32 mouse cellular contexts compared by ENCODE assay signal in the genomic region with DNA sequence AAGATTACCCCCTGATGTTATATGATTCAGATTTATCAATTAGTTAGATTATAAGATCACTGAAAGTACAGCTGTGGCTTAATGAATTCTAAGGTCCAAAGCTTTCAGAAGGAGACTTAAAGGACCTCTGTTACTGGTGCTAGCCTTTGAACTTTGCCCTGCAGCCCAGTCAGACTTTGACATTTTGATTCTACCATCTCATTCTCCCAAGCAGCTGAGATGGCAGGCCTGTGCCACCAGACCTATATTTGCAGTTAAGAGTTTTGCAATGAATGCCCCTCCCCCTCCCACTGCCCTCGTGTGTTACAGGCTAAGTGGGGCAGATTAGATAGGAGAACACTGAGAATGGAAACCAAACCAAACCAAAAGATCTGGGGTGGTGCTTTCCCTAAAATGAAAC. TPM values are rescaled to one million over a fixed set of nuclear protein-coding genes. Genes with fewer than 3 reads are reported as not detected.
A peak's percentile ranks its signal among the peaks of the same experiment; 100 is the strongest.
DNase-seq lines count a peak whose midpoint lies in the region; ATAC-seq and TF ChIP-seq lines count a peak whose summit lies in the region.
"Had no signal": no experiment of that assay in that cellular context is flagged by ENCODE, and none has a peak within 500 bp of the region (broad histone marks: within the 10 kb centered on the region; RNA-seq: fewer than 3 reads in every experiment).

No protein-coding gene starts in this region.

- no peak overlapping the region for H3K27ac ChIP-seq in kidney, embryonic 16.5 days (ENCODE audit: low read length)
- H3K27ac ChIP-seq in liver, adult 2 months (replicated peaks; ENCODE audit: insufficient read depth, low read depth, low read length), result no peak overlapping the region
- no peak overlapping the region for H3K27ac ChIP-seq in liver, embryonic 11.5 days (ENCODE audit: low read depth, low read length)
- H3K27ac ChIP-seq: embryonic facial prominence, embryonic 10.5 days; embryonic facial prominence, embryonic 13.5 days; forebrain, embryonic 12.5 days; forebrain, embryonic 15.5 days; heart, embryonic 15.5 days; hindbrain, embryonic 10.5 days; hindbrain, embryonic 13.5 days had no signal

- H3K9me3 ChIP-seq in kidney, embryonic 16.5 days (ENCODE audit: low read length), result no peaks in the 10 kb centered on the region
- no peaks in the 10 kb centered on the region for H3K9me3 ChIP-seq in liver, embryonic 11.5 days (ENCODE audit: control insufficient read depth, low read length)
- H3K9me3 ChIP-seq: embryonic facial prominence, embryonic 10.5 days; embryonic facial prominence, embryonic 13.5 days; forebrain, embryonic 12.5 days; forebrain, embryonic 15.5 days; G1E; heart, embryonic 12.5 days; heart, embryonic 15.5 days; hindbrain, embryonic 10.5 days; hindbrain, embryonic 13.5 days had no signal

- peaks cover 11% of the 10 kb centered on the region; the same call in 1 of the 2 replicates for H3K27me3 ChIP-seq in kidney, embryonic 16.5 days (ENCODE audit: insufficient read depth, low read length)
- H3K27me3 ChIP-seq in liver, adult 2 months (ENCODE audit: control insufficient read depth, insufficient read depth, low read length), result no peaks in the 10 kb centered on the region
- H3K27me3 ChIP-seq in liver, embryonic 11.5 days (replicated peaks; ENCODE audit: control insufficient read depth, insufficient read depth, low read length), result no peaks in the 10 kb centered on the region
- H3K27me3 ChIP-seq: CH12.LX; forebrain, embryonic 15.5 days; heart, embryonic 12.5 days; heart, embryonic 15.5 days had no signal

- no peak for ATAC-seq in kidney, embryonic 16.5 days (ENCODE audit: low FRiP score, low TSS enrichment)
- ATAC-seq in liver, embryonic 11.5 days (replicated peaks; ENCODE audit: low FRiP score), result no peak
- ATAC-seq: forebrain, embryonic 15.5 days; hindbrain, embryonic 16.5 days; Patski had no signal

- no peaks in the 10 kb centered on the region for H3K79me2 ChIP-seq in liver, adult 2 months (ENCODE audit: control insufficient read depth, insufficient read depth, low read length)

- no peak for TF ChIP-seq CTCF in liver, adult 2 months (IDR thresholded peaks at IDR 0.05; ENCODE audit: low read depth, low read length)

- DNase-seq in kidney, adult 11 months, result peak; percentile 19
- DNase-seq in kidney, adult 9 months, result peak; percentile 59
- DNase-seq in kidney, adult 18-20 months, result no peak
- peak; percentile 16 for DNase-seq in liver, adult 2 months (ENCODE audit: extremely low read depth, low read depth, low spot score)
- no peak for DNase-seq in liver, embryonic 11.5 days (ENCODE audit: low spot score)
- DNase-seq: adrenal gland, postnatal 25 days; B cell, adult 2 months; cerebellum, adult 11-12 months; cerebellum, adult 8-10 months; cerebellum, postnatal 10 days; cerebellum, postnatal 36 days; embryo, embryonic 11 days; gastrocnemius, postnatal 25 days; heart, adult 18-20 months; heart, postnatal 10 days; heart, postnatal 36 days had no signal

- H3K9ac ChIP-seq in kidney, embryonic 16.5 days (replicated peaks; ENCODE audit: low read length), result no peak overlapping the region
- no peak overlapping the region for H3K9ac ChIP-seq in liver, adult 2 months (ENCODE audit: low read depth, low read length)
- H3K9ac ChIP-seq in liver, embryonic 11.5 days (ENCODE audit: low read depth, low read length), result no peak overlapping the region
- H3K9ac ChIP-seq: embryonic facial prominence, embryonic 13.5 days; forebrain, embryonic 12.5 days; forebrain, embryonic 15.5 days; heart, embryonic 12.5 days; heart, embryonic 15.5 days; hindbrain, embryonic 13.5 days had no signal

- no peak for TF ChIP-seq POLR2A in liver, adult 2 months (IDR thresholded peaks at IDR 0.05; ENCODE audit: extremely low read depth, insufficient read depth, low read length)

- no peak overlapping the region for H3K4me3 ChIP-seq in kidney, embryonic 16.5 days (ENCODE audit: low read length)
- H3K4me3 ChIP-seq in liver, adult 2 months (ENCODE audit: insufficient read depth, low read depth, low read length), result no peak overlapping the region
- H3K4me3 ChIP-seq in liver, embryonic 11.5 days (ENCODE audit: low read depth, low read length), result no peak overlapping the region
- H3K4me3 ChIP-seq: embryonic facial prominence, embryonic 10.5 days; embryonic facial prominence, embryonic 13.5 days; erythroblast, embryonic 14.5 days; forebrain, embryonic 12.5 days; forebrain, embryonic 15.5 days; heart, embryonic 12.5 days; heart, embryonic 15.5 days; hindbrain, embryonic 10.5 days; hindbrain, embryonic 13.5 days had no signal

- no peaks in the 10 kb centered on the region for H3K36me3 ChIP-seq in kidney, embryonic 16.5 days (ENCODE audit: insufficient read depth, low read length)
- no peaks in the 10 kb centered on the region for H3K36me3 ChIP-seq in liver, adult 2 months (ENCODE audit: control insufficient read depth, insufficient read depth, low read length)
- H3K36me3 ChIP-seq in liver, embryonic 11.5 days (ENCODE audit: control insufficient read depth, insufficient read depth, low read length), result no peaks in the 10 kb centered on the region
- H3K36me3 ChIP-seq: embryonic facial prominence, embryonic 10.5 days; embryonic facial prominence, embryonic 13.5 days; forebrain, embryonic 12.5 days; forebrain, embryonic 15.5 days; G1E; heart, embryonic 12.5 days; heart, embryonic 15.5 days; hindbrain, embryonic 10.5 days; hindbrain, embryonic 13.5 days had no signal

- no peak overlapping the region for H3K4me2 ChIP-seq in kidney, embryonic 16.5 days (replicated peaks; ENCODE audit: low read depth, low read length)
- H3K4me2 ChIP-seq in liver, embryonic 11.5 days, result no peak overlapping the region
- H3K4me2 ChIP-seq: embryonic facial prominence, embryonic 13.5 days; forebrain, embryonic 12.5 days; forebrain, embryonic 15.5 days; heart, embryonic 12.5 days; heart, embryonic 15.5 days; hindbrain, embryonic 13.5 days had no signal

- 56% methylated on average over 1 of the region's 1 CpGs for WGBS in kidney, embryonic 16.5 days
- 5% methylated on average over 1 of the region's 1 CpGs for WGBS in liver, adult 2 months
- 32% methylated on average over 1 of the region's 1 CpGs for WGBS in liver, embryonic 11.5 days

- H3K4me1 ChIP-seq in kidney, embryonic 16.5 days (ENCODE audit: insufficient read depth, low read length), result no peaks in the 10 kb centered on the region
- H3K4me1 ChIP-seq in liver, adult 2 months (ENCODE audit: control insufficient read depth, insufficient read depth, low read length), result no peaks in the 10 kb centered on the region; the same call in 1 of the 2 replicates
- H3K4me1 ChIP-seq in liver, embryonic 11.5 days (replicated peaks; ENCODE audit: control insufficient read depth, insufficient read depth, low read length), result no peaks in the 10 kb centered on the region
- H3K4me1 ChIP-seq: embryonic facial prominence, embryonic 10.5 days; embryonic facial prominence, embryonic 13.5 days; forebrain, embryonic 12.5 days; forebrain, embryonic 15.5 days; heart, embryonic 12.5 days; heart, embryonic 15.5 days; hindbrain, embryonic 10.5 days; hindbrain, embryonic 13.5 days had no signal

RNA-seq across cellular contexts. Expression of a gene that starts 20.4 kb away (rescaled TPM):
- 22.1 and 22.6 TPM in 2 replicates for polyA plus RNA-seq in kidney, embryonic 16.5 days (2015; fragmentation: Nextera tagmentation; extraction: Ambion mirVana)
- not detected in 2 replicates for total RNA-seq in liver, adult 2 months (2014; rRNA removed)
- polyA plus RNA-seq in liver, adult 2 months (2012; rRNA removed), result not detected in 2 replicates
- polyA plus RNA-seq in liver, embryonic 11.5 days (2014; fragmentation: Nextera tagmentation; extraction: Ambion mirVana), result 0.25 and 0.38 TPM in 2 replicates
- total RNA-seq: adrenal gland, adult 18-20 months; adrenal gland, postnatal 25 days; CH12.LX; G1E; gastrocnemius, postnatal 25 days; heart, adult 18-20 months; heart, postnatal 10 days; heart, postnatal 36 days had no signal
- polyA plus RNA-seq: cortical plate, adult 2 months; erythroblast, embryonic 14.5 days; forebrain, embryonic 15.5 days; G1E; heart, embryonic 12.5 days; heart, embryonic 15.5 days; hindbrain, embryonic 16.5 days had no signal

Comparison
In these comparisons a context has a peak if more than half of its experiments do, and no peak if none do; other contexts are left out.
1. DNase-seq: peak in kidney, adult 11 months (single experiment), kidney, adult 9 months (single experiment) and liver, adult 2 months (single experiment); none in kidney, adult 18-20 months (single experiment) and liver, embryonic 11.5 days (single experiment).
2. RNA of a gene that starts 20.4 kb away (polyA plus RNA-seq): 22.1 to 22.6 TPM in kidney, embryonic 16.5 days; 0.25 to 0.38 TPM in liver, embryonic 11.5 days and not detected in liver, adult 2 months; every median in the first group is over 10 times any median in the second.